Mouse (Mus musculus) thymus, postnatal 14 days (tissue): ENCODE measurements around the gene Fnip2.
"Not testable (repeated sequence)": the region's sequence is repeated elsewhere in the genome, so short reads cannot be mapped to it uniquely, and the experiment has no call there.

Experiments
- DNase-seq: peaks from one replicate; pipeline ENCODE4 v3.0.0; 2021

Fnip2 gene

GRCm38 (mm10) chr3:79458651-79459275 is 108.8 kb downstream of the Fnip2 start:
- DNase-seq = no peak

GRCm38 (mm10) chr3:79455761-79456160 is 111.8 kb downstream of the Fnip2 start:
- no peak for DNase-seq

GRCm38 (mm10) chr3:79452696-79453263 is 114.8 kb downstream of the Fnip2 start:
- DNase-seq = no peak

GRCm38 (mm10) chr3:79449361-79449760 is 118.2 kb downstream of the Fnip2 start:
- DNase-seq = no peak

- DNase-seq = no peak
Observed at GRCm38 (mm10) chr3:79448421-79448820, 119.2 kb downstream of the Fnip2 start.

GRCm38 (mm10) chr3:79446648-79447047 is 120.9 kb downstream of the Fnip2 start:
- not testable (repeated sequence) for DNase-seq

- no peak for DNase-seq
Observed at GRCm38 (mm10) chr3:79446124-79446523, 121.5 kb downstream of the Fnip2 start.

GRCm38 (mm10) chr3:79445041-79445440 is 122.6 kb downstream of the Fnip2 start:
- no peak for DNase-seq

- no peak for DNase-seq
Observed at GRCm38 (mm10) chr3:79443850-79444249, 123.7 kb downstream of the Fnip2 start.

- DNase-seq = no peak
Observed at GRCm38 (mm10) chr3:79440976-79441491, 126.6 kb downstream of the Fnip2 start.

- no peak for DNase-seq
Observed at GRCm38 (mm10) chr3:79438276-79438675, 129.3 kb downstream of the Fnip2 start.

GRCm38 (mm10) chr3:79436186-79436585 is 131.4 kb downstream of the Fnip2 start:
- no peak for DNase-seq

- no peak for DNase-seq
Observed at GRCm38 (mm10) chr3:79434985-79435384, 132.6 kb downstream of the Fnip2 start.

- DNase-seq = no peak
Observed at GRCm38 (mm10) chr3:79434436-79434835, 133.2 kb downstream of the Fnip2 start.

- DNase-seq = no peak
Observed at GRCm38 (mm10) chr3:79433593-79433992, 134.0 kb downstream of the Fnip2 start.

GRCm38 (mm10) chr3:79425441-79425840 is 142.2 kb downstream of the Fnip2 start:
- DNase-seq = no peak

- DNase-seq = no peak
Observed at GRCm38 (mm10) chr3:79418921-79419320, 148.7 kb downstream of the Fnip2 start.

- DNase-seq = no peak
Observed at GRCm38 (mm10) chr3:79416944-79417680, 150.5 kb downstream of the Fnip2 start.

- DNase-seq = no peak
Observed at GRCm38 (mm10) chr3:79415929-79416328, 151.7 kb downstream of the Fnip2 start.

- DNase-seq = no peak
Observed at GRCm38 (mm10) chr3:79415081-79415480, 152.5 kb downstream of the Fnip2 start.

GRCm38 (mm10) chr3:79413492-79413891 is 154.1 kb downstream of the Fnip2 start:
- no peak for DNase-seq

GRCm38 (mm10) chr3:79411666-79412065 is 155.9 kb downstream of the Fnip2 start:
- DNase-seq = no peak

- no peak for DNase-seq
Observed at GRCm38 (mm10) chr3:79410629-79410995, 157.0 kb downstream of the Fnip2 start.
